Mouse (Mus musculus) spleen, embryonic (tissue): ENCODE measurements around the gene Pcsk7.

Source experiments
- CTCF ChIA-PET: fragments of 350-600 bp; sonication (Branson Sonifier 250); formaldehyde crosslinking; loops from one replicate; lab custom pipeline; 2022; lab: Charles Lee

Pcsk7 gene

GRCm38 (mm10) chr9:45959661-45960060 lies 53.4 kb downstream of the Pcsk7 start:
- CTCF ChIA-PET = no interaction called here

- CTCF ChIA-PET = interaction anchor here (0.6 kb wide), 1 partner anchor 992 kb away, joined by 3 read pairs; no protein-coding TSS in a partner anchor
These were observed 55.6 kb downstream of the Pcsk7 start for GRCm38 (mm10) chr9:45961855-45962254.

- CTCF ChIA-PET = no interaction called here
These were observed 57.3 kb downstream of the Pcsk7 start for GRCm38 (mm10) chr9:45963577-45963976.

DNA sequence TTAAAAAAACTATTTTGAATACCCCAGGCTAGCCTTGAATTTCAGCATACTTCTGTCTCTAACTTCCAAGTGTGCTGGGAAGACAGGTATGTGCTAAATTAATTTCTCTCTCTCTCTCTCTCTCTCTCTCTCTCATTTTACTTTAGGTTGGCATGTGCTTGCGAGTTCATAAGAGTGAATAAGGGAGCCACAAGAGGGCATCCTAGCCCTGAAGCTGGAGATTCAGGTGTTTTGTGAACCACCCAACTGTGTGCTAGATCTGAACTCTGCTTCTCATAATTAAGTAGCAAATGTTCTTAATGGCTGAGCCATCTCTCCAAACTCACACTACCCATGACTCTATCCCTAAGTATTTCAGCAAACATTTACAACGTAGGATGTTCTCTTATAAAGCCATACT lies 70.6 kb downstream of the Pcsk7 start:
- CTCF ChIA-PET = no interaction called here
